Mouse (Mus musculus): ENCODE data around the gene Ifitm2. TPM values are rescaled to one million over a fixed set of nuclear protein-coding genes. Genes with fewer than 3 reads are reported as not detected.

The Ifitm2 gene
- polyA plus RNA-seq (2015; fragmentation: Nextera tagmentation; extraction: Ambion mirVana): 949 and 984 TPM in 2 replicates

- peak; percentile 92 for ATAC-seq (ENCODE audit: low read depth)
- H3K4me3 ChIP-seq (ENCODE audit: low read length): peak within 1 kb of the TSS; percentile 65
- WGBS: 5% methylated on average over 11 of the region's 11 CpGs
- no peaks in the 10 kb centered on the region; the same call in 1 of the 2 replicates for H3K27me3 ChIP-seq (ENCODE audit: control insufficient read depth, insufficient read depth, low read depth, low read length)
- peak within 1 kb of the TSS; percentile 99 for H3K27ac ChIP-seq (ENCODE audit: low read length)
- H3K9me3 ChIP-seq (ENCODE audit: control insufficient read depth, low read length): no peaks in the 10 kb centered on the region
- H3K36me3 ChIP-seq (ENCODE audit: control insufficient read depth, insufficient read depth, low read length): no peaks in the 10 kb centered on the region
- peaks cover 20% of the 10 kb centered on the region for H3K4me1 ChIP-seq (replicated peaks; ENCODE audit: control insufficient read depth, insufficient read depth, low read length)
- peak within 1 kb of the TSS; percentile 73 for H3K4me2 ChIP-seq (ENCODE audit: low read depth, low read length)
- peak within 1 kb of the TSS; percentile 76 for H3K9ac ChIP-seq (ENCODE audit: low read length)
Observed at GRCm38 (mm10) chr7:140955758-140956555, at the start of gene Ifitm2, which contains the start of gene Gm45717. Gene Ifitm2, minus strand, starts transcription at chr7:140955987. Gene Gm45717, minus strand, starts transcription at chr7:140955937.

DNA sequence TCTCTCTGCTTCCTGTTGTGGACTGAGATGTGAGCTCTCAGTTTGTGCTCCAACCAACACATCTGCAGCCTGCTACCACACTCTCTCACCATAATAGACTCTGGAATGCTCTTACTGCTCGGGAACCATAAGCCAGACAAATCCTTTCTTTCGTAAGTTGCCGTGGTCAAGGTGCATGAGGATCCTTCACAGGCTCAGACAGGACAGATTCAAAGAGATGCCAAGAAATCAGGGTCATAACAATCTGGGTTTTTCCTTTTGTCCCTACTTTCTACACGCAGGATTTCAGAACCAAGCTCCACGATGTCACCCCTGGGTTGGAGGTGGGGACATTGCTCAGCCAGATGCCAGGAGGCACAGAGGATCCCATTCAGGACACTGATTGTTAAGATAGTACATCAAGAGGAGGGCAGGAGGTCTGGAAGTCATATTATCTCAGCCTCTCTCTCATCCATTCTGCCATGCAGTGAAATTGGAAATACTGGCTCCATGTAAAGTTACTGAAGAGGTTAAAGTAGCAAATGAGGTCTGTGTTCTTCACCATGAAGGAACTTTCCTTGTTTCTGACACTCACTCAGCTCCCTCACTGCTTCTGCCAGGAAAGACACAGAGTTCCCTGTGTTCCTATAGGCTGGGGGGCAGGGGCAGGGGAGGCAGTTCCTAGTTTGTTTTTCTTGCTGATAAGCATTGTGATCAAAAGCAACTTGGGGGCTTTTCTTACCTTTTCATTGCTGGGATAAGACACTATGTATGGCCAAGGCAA, 47.6 kb upstream of the Ifitm2 start:
- no peak for ATAC-seq (ENCODE audit: low read depth)
- Histone ChIP-seq H3K4me1 (replicated peaks; ENCODE audit: control insufficient read depth, insufficient read depth, low read length) (0 out of 2 replicates have a peak, but pooled peaks cover 2% of the 10 kb centered on the region), H3K4me3 (ENCODE audit: low read length) (no peak overlapping the region), H3K9ac (ENCODE audit: low read length) (no peak overlapping the region), H3K36me3 (ENCODE audit: control insufficient read depth, insufficient read depth, low read length) (no peaks in the 10 kb centered on the region), H3K27me3 (ENCODE audit: control insufficient read depth, insufficient read depth, low read depth, low read length) (peaks cover 3% of the 10 kb centered on the region; the same call in 1 of the 2 replicates), H3K4me2 (ENCODE audit: low read depth, low read length) (no peak overlapping the region), H3K9me3 (ENCODE audit: control insufficient read depth, low read length) (no peaks in the 10 kb centered on the region), H3K27ac (ENCODE audit: low read length) (no peak overlapping the region)
- WGBS: 63% methylated on average over 5 of the region's 5 CpGs

DNA sequence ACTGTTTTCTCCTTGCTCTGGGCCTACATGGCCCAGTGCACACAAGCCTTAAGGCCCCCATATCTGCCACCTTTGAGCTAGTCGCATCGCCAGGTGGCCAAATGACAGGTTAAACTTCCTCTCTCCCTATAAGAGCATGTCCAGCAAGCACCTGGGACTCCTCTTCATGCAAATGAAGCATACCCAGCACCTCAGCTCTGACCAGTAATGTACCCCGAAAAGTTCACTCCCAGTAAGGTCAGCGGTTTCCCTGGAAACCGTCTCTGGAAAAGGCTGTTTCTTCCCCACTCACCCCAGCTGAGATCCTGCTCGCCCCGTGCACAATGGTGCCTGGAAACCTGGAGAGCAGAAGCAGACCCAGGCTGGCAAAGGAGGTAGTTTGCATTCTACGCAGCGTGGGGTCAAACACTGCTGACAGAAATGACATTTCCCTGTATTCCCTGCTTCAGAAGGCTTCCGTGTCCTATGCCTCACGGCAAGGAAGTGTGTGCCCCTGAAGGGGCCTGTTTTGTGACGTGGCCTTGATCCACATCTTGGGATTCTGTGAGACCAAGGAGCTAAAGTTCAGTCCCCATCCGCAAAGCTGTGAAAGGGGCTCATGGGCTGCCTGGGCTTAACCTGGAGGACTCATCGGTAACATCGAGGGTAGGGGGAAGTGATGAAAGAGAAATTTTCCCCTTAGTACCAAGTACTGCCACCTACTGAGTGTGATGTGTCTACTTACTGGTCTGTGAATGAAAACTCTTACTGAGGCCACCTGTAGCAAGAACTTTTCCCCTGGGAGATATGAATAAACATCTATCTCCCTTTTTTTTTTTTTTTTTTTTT, 45.3 kb upstream of the Ifitm2 start:
- no peak for ATAC-seq (ENCODE audit: low read depth)
- H3K9ac ChIP-seq (ENCODE audit: low read length): no peak overlapping the region
- WGBS: 69% methylated on average over 15 of the region's 15 CpGs
- H3K36me3 ChIP-seq (ENCODE audit: control insufficient read depth, insufficient read depth, low read length): no peaks in the 10 kb centered on the region
- H3K4me1 ChIP-seq (replicated peaks; ENCODE audit: control insufficient read depth, insufficient read depth, low read length): no peaks in the 10 kb centered on the region
- no peak overlapping the region for H3K27ac ChIP-seq (ENCODE audit: low read length)
- no peaks in the 10 kb centered on the region for H3K9me3 ChIP-seq (ENCODE audit: control insufficient read depth, low read length)
- no peak overlapping the region for H3K4me3 ChIP-seq (ENCODE audit: low read length)
- H3K4me2 ChIP-seq (ENCODE audit: low read depth, low read length): no peak overlapping the region
- peaks cover 3% of the 10 kb centered on the region; the same call in 1 of the 2 replicates for H3K27me3 ChIP-seq (ENCODE audit: control insufficient read depth, insufficient read depth, low read depth, low read length)

- Histone ChIP-seq H3K27ac (ENCODE audit: low read length) (no peak overlapping the region), H3K4me3 (ENCODE audit: low read length) (no peak overlapping the region), H3K4me2 (ENCODE audit: low read depth, low read length) (no peak overlapping the region), H3K9ac (ENCODE audit: low read length) (no peak overlapping the region), H3K9me3 (ENCODE audit: control insufficient read depth, low read length) (no peaks in the 10 kb centered on the region), H3K27me3 (ENCODE audit: control insufficient read depth, insufficient read depth, low read depth, low read length) (peaks cover 3% of the 10 kb centered on the region; the same call in 1 of the 2 replicates), H3K36me3 (ENCODE audit: control insufficient read depth, insufficient read depth, low read length) (no peaks in the 10 kb centered on the region), H3K4me1 (replicated peaks; ENCODE audit: control insufficient read depth, insufficient read depth, low read length) (no peaks in the 10 kb centered on the region)
- ATAC-seq (ENCODE audit: low read depth): no peak
- WGBS: 75% methylated on average over 11 of the region's 11 CpGs
Observed at GRCm38 (mm10) chr7:140998853-140999700, 43.3 kb upstream of the Ifitm2 start.

GRCm38 (mm10) chr7:140997817-140998216, 42.0 kb upstream of the Ifitm2 start:
- Histone ChIP-seq H3K27me3 (ENCODE audit: control insufficient read depth, insufficient read depth, low read depth, low read length) (peaks cover 3% of the 10 kb centered on the region; the same call in 1 of the 2 replicates), H3K9ac (ENCODE audit: low read length) (no peak overlapping the region), H3K36me3 (ENCODE audit: control insufficient read depth, insufficient read depth, low read length) (no peaks in the 10 kb centered on the region), H3K4me1 (replicated peaks; ENCODE audit: control insufficient read depth, insufficient read depth, low read length) (no peaks in the 10 kb centered on the region), H3K4me2 (ENCODE audit: low read depth, low read length) (no peak overlapping the region), H3K27ac (ENCODE audit: low read length) (no peak overlapping the region), H3K4me3 (ENCODE audit: low read length) (no peak overlapping the region), H3K9me3 (ENCODE audit: control insufficient read depth, low read length) (no peaks in the 10 kb centered on the region)
- WGBS: 33% methylated on average over 1 of the region's 1 CpGs
- no peak for ATAC-seq (ENCODE audit: low read depth)

- no peaks in the 10 kb centered on the region for H3K9me3 ChIP-seq (ENCODE audit: control insufficient read depth, low read length)
- H3K4me2 ChIP-seq (ENCODE audit: low read depth, low read length): no peak overlapping the region
- H3K36me3 ChIP-seq (ENCODE audit: control insufficient read depth, insufficient read depth, low read length): no peaks in the 10 kb centered on the region
- no peak overlapping the region for H3K4me3 ChIP-seq (ENCODE audit: low read length)
- ATAC-seq (ENCODE audit: low read depth): no peak
- H3K27ac ChIP-seq (ENCODE audit: low read length): no peak overlapping the region
- H3K9ac ChIP-seq (ENCODE audit: low read length): no peak overlapping the region
- H3K27me3 ChIP-seq (ENCODE audit: control insufficient read depth, insufficient read depth, low read depth, low read length): no peaks in the 10 kb centered on the region
- 77% methylated on average over 14 of the region's 14 CpGs for WGBS
- no peaks in the 10 kb centered on the region for H3K4me1 ChIP-seq (replicated peaks; ENCODE audit: control insufficient read depth, insufficient read depth, low read length)
Observed at GRCm38 (mm10) chr7:140991117-140991689, 35.4 kb upstream of the Ifitm2 start.

DNA sequence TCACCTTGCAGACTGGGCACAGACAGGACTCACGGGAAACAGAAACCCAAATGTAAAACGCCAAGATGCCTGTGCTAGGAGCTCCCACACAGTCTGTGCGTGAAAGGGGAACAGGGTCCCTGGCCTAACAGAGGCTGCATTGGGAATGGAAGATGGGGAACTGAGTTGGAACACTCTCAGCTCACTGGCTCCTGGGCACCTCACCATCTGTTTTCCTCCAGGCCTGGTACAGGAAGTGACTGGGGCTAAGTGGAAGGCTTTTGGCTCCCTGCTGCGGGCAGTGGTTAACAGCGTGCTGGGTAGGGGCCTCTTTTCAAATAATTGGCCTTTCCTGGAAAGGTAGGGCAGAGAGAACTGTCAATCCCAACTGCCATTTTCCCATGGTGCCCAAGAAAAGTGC, 34.8 kb upstream of the Ifitm2 start:
- H3K27ac ChIP-seq (ENCODE audit: low read length): no peak overlapping the region
- no peak overlapping the region for H3K4me3 ChIP-seq (ENCODE audit: low read length)
- H3K9me3 ChIP-seq (ENCODE audit: control insufficient read depth, low read length): peaks cover 3% of the 10 kb centered on the region; the same call in 1 of the 2 replicates
- no peak for ATAC-seq (ENCODE audit: low read depth)
- WGBS: 56% methylated on average over 5 of the region's 5 CpGs
- no peak overlapping the region for H3K9ac ChIP-seq (ENCODE audit: low read length)
- no peaks in the 10 kb centered on the region for H3K27me3 ChIP-seq (ENCODE audit: control insufficient read depth, insufficient read depth, low read depth, low read length)
- no peak overlapping the region for H3K4me2 ChIP-seq (ENCODE audit: low read depth, low read length)
- H3K36me3 ChIP-seq (ENCODE audit: control insufficient read depth, insufficient read depth, low read length): no peaks in the 10 kb centered on the region
- H3K4me1 ChIP-seq (replicated peaks; ENCODE audit: control insufficient read depth, insufficient read depth, low read length): no peaks in the 10 kb centered on the region

DNA sequence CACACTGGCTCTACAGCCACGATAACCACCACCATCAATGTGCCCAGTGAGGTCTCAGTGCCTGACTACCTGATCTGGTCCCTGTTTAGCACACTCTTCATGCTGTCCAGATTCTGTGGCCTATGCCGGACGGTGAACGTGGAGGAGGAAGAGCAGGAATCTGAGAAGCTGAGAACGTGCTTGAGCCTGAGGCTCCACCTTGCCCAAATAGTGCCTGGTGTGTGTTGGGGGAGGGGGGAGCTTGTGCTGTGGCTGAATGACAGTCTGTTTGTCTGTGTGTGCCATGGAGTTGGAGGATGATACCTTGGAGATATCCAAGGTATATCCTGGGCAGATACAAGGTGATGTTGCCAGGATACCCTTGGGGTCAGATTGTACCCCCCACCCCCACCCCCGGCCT, 34.4 kb upstream of the Ifitm2 start:
- no peak overlapping the region for H3K4me3 ChIP-seq (ENCODE audit: low read length)
- no peak overlapping the region for H3K9ac ChIP-seq (ENCODE audit: low read length)
- peak; percentile 34; the same call in 1 of the 2 replicates for ATAC-seq (ENCODE audit: low read depth)
- no peak overlapping the region for H3K4me2 ChIP-seq (ENCODE audit: low read depth, low read length)
- H3K27me3 ChIP-seq (ENCODE audit: control insufficient read depth, insufficient read depth, low read depth, low read length): no peaks in the 10 kb centered on the region
- WGBS: 41% methylated on average over 6 of the region's 6 CpGs
- H3K4me1 ChIP-seq (replicated peaks; ENCODE audit: control insufficient read depth, insufficient read depth, low read length): no peaks in the 10 kb centered on the region
- peaks cover 3% of the 10 kb centered on the region; the same call in 1 of the 2 replicates for H3K9me3 ChIP-seq (ENCODE audit: control insufficient read depth, low read length)
- H3K36me3 ChIP-seq (ENCODE audit: control insufficient read depth, insufficient read depth, low read length): no peaks in the 10 kb centered on the region
- H3K27ac ChIP-seq (ENCODE audit: low read length): no peak overlapping the region

All from lung, embryonic 16.5 days (tissue).